Mouse (Mus musculus) forebrain, postnatal 0 days (tissue): ENCODE measurements around the gene Spag7. TPM values are rescaled to one million over a fixed set of nuclear protein-coding genes. Genes with fewer than 3 reads are reported as not detected.

Experiments
- ATAC-seq: fragments of 200-750 bp; cut with Nextera tagmentation; 2 replicates; pipeline ENCODE4 v1.8.0; 2017; ENCODE audit warnings: mild to moderate bottlenecking, moderate library complexity
- DNase-seq: peaks from one replicate; pipeline ENCODE4 v3.0.0-alpha.2; 2015
- H3K27ac ChIP-seq: fragments of 300-500 bp; sonication (generic); 2 replicates; pipeline ENCODE4 v1.5.1; 2014; ENCODE audit warnings: low read depth, mild to moderate bottlenecking, antibody characterized with exemption, low read length, moderate library complexity, mixed read lengths
- H3K27me3 ChIP-seq: fragments of 300-500 bp; sonication (generic); 2 replicates; pipeline ENCODE4 v1.6.1; 2014; ENCODE audit warnings: mild to moderate bottlenecking, low read length, mixed read lengths; ENCODE audit not compliant: insufficient read depth
- H3K36me3 ChIP-seq: fragments of 300-500 bp; sonication (generic); 2 replicates; pipeline ENCODE4 v1.6.1; 2014; ENCODE audit warnings: mild to moderate bottlenecking, moderate library complexity; ENCODE audit not compliant: insufficient read depth
- H3K4me1 ChIP-seq: fragments of 300-500 bp; sonication (generic); 2 replicates; pipeline ENCODE4 v1.6.1; 2014; ENCODE audit warnings: antibody characterized with exemption; ENCODE audit not compliant: insufficient read depth
- H3K4me2 ChIP-seq: fragments of 300-500 bp; sonication (generic); 2 replicates; pipeline ENCODE4 v1.6.1; 2014; ENCODE audit warnings: low read depth, mild to moderate bottlenecking, moderate library complexity
- H3K4me3 ChIP-seq: fragments of 300-500 bp; sonication (generic); 2 replicates; pipeline ENCODE4 v1.5.1; 2014; ENCODE audit warnings: low read depth, low read length, mixed read lengths
- H3K9ac ChIP-seq: fragments of 300-500 bp; sonication (generic); 2 replicates; pipeline ENCODE4 v1.6.1; 2014; ENCODE audit warnings: mild to moderate bottlenecking
- H3K9me3 ChIP-seq: fragments of 300-500 bp; sonication (generic); 2 replicates; pipeline ENCODE4 v1.6.1; 2016; ENCODE audit warnings: low read length
- CTCF ChIP-seq: sonication (generic); IDR thresholded peaks from 2 replicates; pipeline ENCODE4 v1.5.1; 2016; ENCODE audit warnings: antibody characterized with exemption, control low read depth, low read depth
- WGBS: fragments of 180-500 bp; shearing (Covaris S2); extraction: QIAGEN DNeasy Blood & Tissue Kit; methylation state at CpG from one replicate; pipeline ENCODE4 v1.1.7; 2014; 5-methylcytosine and 5-hydroxymethylcytosine counted together
- polyA plus RNA-seq: library from polyadenylated mRNA; unstranded; fragments of >200 nt; fragmentation: Nextera tagmentation; extraction: Ambion mirVana; gene quantifications from 2 replicates; pipeline ENCODE4 v1.2.1, GENCODE M21; 2015
- total RNA-seq: library from RNA; depleted of rRNA; stranded (reverse); fragments of >200 nt; gene quantifications from 2 replicates; pipeline ENCODE4 v1.2.3, GENCODE M21; 2014

Gene Spag7
- total and polyA plus RNA-seq, 2 experiments from 2014 or later = 57.1 to 116 TPM

DNA sequence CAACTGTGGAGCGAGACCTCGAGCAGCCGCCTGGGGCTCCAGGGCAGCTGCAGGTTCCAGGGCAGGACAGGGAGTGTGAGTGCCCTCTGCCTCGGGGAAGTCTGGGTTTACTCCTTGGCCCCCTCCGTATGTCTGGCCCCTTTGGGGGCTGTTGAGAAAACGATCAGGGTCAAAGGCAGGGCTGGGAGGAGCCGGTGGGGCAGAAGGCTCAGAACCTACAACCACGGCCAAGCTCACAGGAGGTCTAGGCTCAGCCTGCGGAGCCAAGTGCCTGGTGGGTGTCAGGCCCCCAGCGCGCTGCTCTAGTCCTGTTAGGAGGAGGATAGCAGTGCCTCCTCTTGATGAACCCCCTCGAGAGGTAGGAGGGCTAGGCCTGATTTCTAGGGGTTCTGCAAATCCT, 12.0 kb upstream of the Spag7 start:
- Histone ChIP-seq H3K4me1 (no peaks in the 10 kb centered on the region), H3K27ac (peak overlapping the region; percentile 64), H3K27me3 (no peaks in the 10 kb centered on the region), H3K9ac (0 out of 2 replicates have a peak overlapping the region, but pooled peaks have one; percentile 10), H3K4me3 (no peak overlapping the region), H3K4me2 (no peak overlapping the region), H3K9me3 (no peaks in the 10 kb centered on the region), H3K36me3 (peaks cover 62% of the 10 kb centered on the region)
- no peak for TF ChIP-seq CTCF
- DNase-seq = no peak
- ATAC-seq = no peak
- 70% methylated on average over 12 of the region's 12 CpGs for WGBS

DNA sequence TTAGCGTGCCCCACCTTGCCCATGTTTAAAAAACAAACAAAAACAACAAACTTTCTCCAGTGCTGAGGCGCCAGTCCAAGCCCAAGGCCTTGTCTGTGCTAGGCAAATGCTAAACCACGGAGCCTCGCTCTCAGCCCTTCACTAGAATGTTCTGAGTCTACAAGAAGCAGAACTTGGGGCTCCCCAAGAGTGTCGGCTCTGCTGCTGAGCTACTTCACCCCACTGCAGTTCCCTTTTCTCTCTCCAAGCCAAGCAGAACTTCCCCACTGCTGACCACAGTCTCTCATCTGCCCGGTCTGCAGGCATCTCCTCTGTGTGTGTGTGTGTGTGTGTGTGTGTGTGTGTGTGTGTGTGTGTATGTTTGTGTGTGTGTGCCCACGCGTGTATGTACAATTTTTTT, 10.7 kb upstream of the Spag7 start:
- Histone ChIP-seq H3K27ac (no peak overlapping the region), H3K36me3 (peaks cover 71% of the 10 kb centered on the region), H3K4me3 (no peak overlapping the region), H3K27me3 (no peaks in the 10 kb centered on the region), H3K9me3 (no peaks in the 10 kb centered on the region), H3K4me2 (no peak overlapping the region), H3K9ac (no peak overlapping the region), H3K4me1 (no peaks in the 10 kb centered on the region)
- DNase-seq (no peak), ATAC-seq (no peak)
- no peak for TF ChIP-seq CTCF
- WGBS = 93% methylated on average over 8 of the region's 8 CpGs

- DNase-seq (no peak), ATAC-seq (no peak)
- Histone ChIP-seq H3K27ac (no peak overlapping the region), H3K9ac (no peak overlapping the region), H3K4me2 (no peak overlapping the region), H3K4me1 (no peaks in the 10 kb centered on the region), H3K4me3 (no peak overlapping the region), H3K27me3 (no peaks in the 10 kb centered on the region), H3K9me3 (no peaks in the 10 kb centered on the region), H3K36me3 (peaks cover 69% of the 10 kb centered on the region)
- 96% methylated on average over 8 of the region's 8 CpGs for WGBS
- TF ChIP-seq CTCF = no peak
These were observed 10.1 kb upstream of the Spag7 start for GRCm38 (mm10) chr11:70679361-70679760.

GRCm38 (mm10) chr11:70678576-70678975, 9.4 kb upstream of the Spag7 start:
- Histone ChIP-seq H3K4me3 (no peak overlapping the region), H3K36me3 (peaks cover 70% of the 10 kb centered on the region), H3K4me1 (no peaks in the 10 kb centered on the region), H3K4me2 (no peak overlapping the region), H3K9ac (no peak overlapping the region), H3K9me3 (no peaks in the 10 kb centered on the region), H3K27ac (no peak overlapping the region), H3K27me3 (no peaks in the 10 kb centered on the region)
- DNase-seq (no peak), ATAC-seq (no peak)
- 80% methylated on average over 2 of the region's 2 CpGs for WGBS
- no peak for TF ChIP-seq CTCF

- ATAC-seq (no peak), DNase-seq (no peak)
- Histone ChIP-seq H3K9me3 (no peaks in the 10 kb centered on the region), H3K4me1 (no peaks in the 10 kb centered on the region), H3K27me3 (no peaks in the 10 kb centered on the region), H3K4me3 (no peak overlapping the region), H3K4me2 (no peak overlapping the region), H3K36me3 (peaks cover 67% of the 10 kb centered on the region), H3K27ac (no peak overlapping the region), H3K9ac (no peak overlapping the region)
- no peak for TF ChIP-seq CTCF
- 86% methylated on average over 9 of the region's 9 CpGs for WGBS
These were observed 8.9 kb upstream of the Spag7 start for GRCm38 (mm10) chr11:70678092-70678491.

DNA sequence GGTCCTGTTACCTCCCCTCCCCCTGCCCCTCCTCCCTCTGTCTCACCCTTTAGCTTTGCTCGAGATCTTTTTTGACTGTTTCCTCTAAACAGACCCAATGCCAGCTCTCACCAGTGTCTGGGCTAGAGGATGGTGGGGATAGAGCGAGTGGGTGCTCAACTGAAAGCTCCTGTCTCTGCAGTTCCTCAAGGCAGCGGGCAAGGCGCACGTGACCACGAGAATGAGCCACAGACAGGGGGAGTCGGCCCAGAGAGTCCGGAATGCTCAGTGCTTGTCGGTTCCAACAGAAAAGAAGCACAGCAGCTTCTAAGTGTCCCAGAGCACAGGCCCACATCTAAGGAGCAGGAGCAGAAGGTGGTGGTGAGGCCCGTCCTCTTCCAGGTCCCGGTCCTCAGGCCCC, 5.3 kb upstream of the Spag7 start:
- 63% methylated on average over 11 of the region's 11 CpGs for WGBS
- H3K36me3 ChIP-seq = peaks cover 56% of the 10 kb centered on the region
- no peak overlapping the region for H3K4me2 ChIP-seq
- ATAC-seq (no peak), DNase-seq (no peak)
- H3K9ac ChIP-seq = no peak overlapping the region
- H3K9me3 ChIP-seq = no peaks in the 10 kb centered on the region
- H3K4me1 ChIP-seq = peaks cover 9% of the 10 kb centered on the region; the same call in 1 of the 2 replicates
- TF ChIP-seq CTCF = no peak
- no peak overlapping the region for H3K27ac ChIP-seq
- H3K27me3 ChIP-seq = no peaks in the 10 kb centered on the region
- H3K4me3 ChIP-seq = no peak overlapping the region

- H3K4me2 ChIP-seq = no peak overlapping the region
- H3K4me3 ChIP-seq = no peak overlapping the region
- H3K9ac ChIP-seq = no peak overlapping the region
- ATAC-seq (no peak), DNase-seq (no peak)
- WGBS = 65% methylated on average over 6 of the region's 6 CpGs
- peaks cover 51% of the 10 kb centered on the region for H3K36me3 ChIP-seq
- no peaks in the 10 kb centered on the region for H3K9me3 ChIP-seq
- no peak for TF ChIP-seq CTCF
- peaks cover 9% of the 10 kb centered on the region; the same call in 1 of the 2 replicates for H3K4me1 ChIP-seq
- no peak overlapping the region for H3K27ac ChIP-seq
- H3K27me3 ChIP-seq = no peaks in the 10 kb centered on the region
These were observed 4.8 kb upstream of the Spag7 start for GRCm38 (mm10) chr11:70674014-70674413.
